Mouse (Mus musculus): ENCODE measurements around the gene Hist1h1c.

The Hist1h1c gene

GRCm38 (mm10) chr13:23746201-23747080, 7.8 kb downstream of the Hist1h1c start, which contains the start of gene Hist1h2bb:
Gene Hist1h2bb, plus strand, starts transcription at chr13:23746734.
- peak; percentile 61 to 72 for DNase-seq

- no peak for DNase-seq
Measured at GRCm38 (mm10) chr13:23747081-23747891, 8.7 kb downstream of the Hist1h1c start.

GRCm38 (mm10) chr13:23747892-23748288, 9.3 kb downstream of the Hist1h1c start:
- no peak for DNase-seq

GRCm38 (mm10) chr13:23749563-23750121, 11.0 kb downstream of the Hist1h1c start:
- no peak for DNase-seq

- DNase-seq, result peak; percentile 36 to 58
Measured at GRCm38 (mm10) chr13:23750839-23751477, 12.3 kb downstream of the Hist1h1c start, which contains the start of gene Hist1h2ab. Gene Hist1h2ab, plus strand, starts transcription at chr13:23751126.

- no peak for DNase-seq
Measured at GRCm38 (mm10) chr13:23751478-23751956, 12.9 kb downstream of the Hist1h1c start.

- peak; percentile 85 to 92 for DNase-seq
Measured at GRCm38 (mm10) chr13:23752067-23752741, 13.6 kb downstream of the Hist1h1c start, which contains the start of gene Hist1h3b. Gene Hist1h3b, plus strand, starts transcription at chr13:23752267.

- no peak for DNase-seq
Measured at GRCm38 (mm10) chr13:23752742-23753172, 14.1 kb downstream of the Hist1h1c start.

GRCm38 (mm10) chr13:23753314-23754078, 14.9 kb downstream of the Hist1h1c start:
- DNase-seq, result no peak

- no peak for DNase-seq
Measured at GRCm38 (mm10) chr13:23755000-23755399, 16.4 kb downstream of the Hist1h1c start.

GRCm38 (mm10) chr13:23756790-23757189, 18.2 kb downstream of the Hist1h1c start, which contains the start of gene Hist1h4b:
Gene Hist1h4b, plus strand, starts transcription at chr13:23757013.
- peak; percentile 83 to 91 for DNase-seq

- peak in 1 of 2 experiments; percentile 22 for DNase-seq
Measured at GRCm38 (mm10) chr13:23757211-23757773, 18.7 kb downstream of the Hist1h1c start.

GRCm38 (mm10) chr13:23757921-23758320, 19.3 kb downstream of the Hist1h1c start:
- DNase-seq, result no peak

- no peak for DNase-seq
Measured at GRCm38 (mm10) chr13:23759251-23759771, 20.7 kb downstream of the Hist1h1c start.

GRCm38 (mm10) chr13:23759916-23760239, 21.3 kb downstream of the Hist1h1c start:
- no peak for DNase-seq

GRCm38 (mm10) chr13:23760240-23760971, 21.8 kb downstream of the Hist1h1c start:
- DNase-seq, result peak; percentile 22 to 30

- DNase-seq, result peak; percentile 99
Measured at GRCm38 (mm10) chr13:23760972-23761864, 22.6 kb downstream of the Hist1h1c start, which contains the start of gene Hist1h4a. Gene Hist1h4a, minus strand, starts transcription at chr13:23761230.

Data from cerebellum, postnatal 14 days (tissue).